Mouse (Mus musculus) hindbrain, embryonic 16.5 days (tissue): Measurements from ENCODE around the gene Lbr. TPM values are rescaled to one million over a fixed set of nuclear protein-coding genes. Genes with fewer than 3 reads are reported as not detected.

ENCODE experiments used
- polyA plus RNA-seq: library from polyadenylated mRNA; unstranded; fragments of >200 nt; fragmentation: Nextera tagmentation; extraction: Ambion mirVana; gene quantifications from 2 replicates; pipeline ENCODE4 v1.2.1, GENCODE M21; 2015

The Lbr gene
- polyA plus RNA-seq, 1 experiment from 2014 or later, result 27.7 TPM

Other genes starting within 250 kb of the Lbr start
- gene Enah, start 176.9 kb upstream of the Lbr start, polyA plus RNA-seq, result 23.5 and 24.4 TPM in 2 replicates